Mouse (Mus musculus): Measurements from ENCODE around the gene Ankrd16. TPM values are rescaled to one million over a fixed set of nuclear protein-coding genes. Genes with fewer than 3 reads are reported as not detected.

Gene Ankrd16
- polyA plus RNA-seq, 1 experiment from 2014 or later: 20.4 TPM

DNA sequence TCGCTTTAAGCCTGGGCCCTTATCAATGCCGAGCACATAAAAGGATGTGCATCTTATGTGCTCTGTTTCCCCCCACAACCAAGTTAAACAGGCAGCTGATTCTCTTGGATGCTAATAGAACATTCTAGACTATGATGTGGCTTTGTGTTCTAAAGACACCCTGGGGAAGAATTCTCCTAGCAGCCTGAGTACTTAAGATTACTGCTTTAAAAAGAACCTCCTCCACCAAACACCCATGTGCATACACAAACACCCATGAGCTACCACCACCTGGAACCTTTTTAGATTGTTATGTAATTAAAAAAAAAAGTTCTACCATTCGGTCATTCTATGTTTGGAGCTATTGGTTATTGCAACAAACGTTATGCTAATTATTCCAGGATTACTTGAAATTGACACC lies 5.3 kb upstream of the Ankrd16 start:
- peaks cover under 1% of the 10 kb centered on the region; the same call in 1 of the 2 replicates for H3K36me3 ChIP-seq (ENCODE audit: control insufficient read depth, insufficient read depth, low read length)
- TF ChIP-seq CTCF (IDR thresholded peaks at IDR 0.05; ENCODE audit: low read depth) (no peak), EP300 (optimal IDR thresholded peaks at IDR 0.05) (no peak)
- H3K27me3 ChIP-seq (ENCODE audit: control insufficient read depth, insufficient read depth, low read length): no peaks in the 10 kb centered on the region
- H3K4me3 ChIP-seq (ENCODE audit: low read depth, low read length): no peak overlapping the region
- peaks cover 5% of the 10 kb centered on the region; the same call in 1 of the 2 replicates for H3K4me1 ChIP-seq (replicated peaks; ENCODE audit: control insufficient read depth, insufficient read depth)
- no peak for DNase-seq (ENCODE audit: low spot score)
- H3K9ac ChIP-seq (ENCODE audit: low read length): no peak overlapping the region
- 86% methylated on average over 4 of the region's 4 CpGs for WGBS
- no peak overlapping the region for H3K27ac ChIP-seq (replicated peaks)
- no peak overlapping the region for H3K4me2 ChIP-seq (replicated peaks; ENCODE audit: low read depth)
- no peak for ATAC-seq (ENCODE audit: low FRiP score, low TSS enrichment)
- H3K9me3 ChIP-seq (ENCODE audit: control insufficient read depth, low read length): no peaks in the 10 kb centered on the region

GRCm38 (mm10) chr2:11774426-11774825 lies 3.2 kb upstream of the Ankrd16 start:
- H3K36me3 ChIP-seq (ENCODE audit: control insufficient read depth, insufficient read depth, low read length): no peaks in the 10 kb centered on the region
- no peak overlapping the region for H3K9ac ChIP-seq (ENCODE audit: low read length)
- no peak overlapping the region for H3K4me2 ChIP-seq (replicated peaks; ENCODE audit: low read depth)
- no peaks in the 10 kb centered on the region for H3K9me3 ChIP-seq (ENCODE audit: control insufficient read depth, low read length)
- DNase-seq (ENCODE audit: low spot score) (no peak), ATAC-seq (ENCODE audit: low FRiP score, low TSS enrichment) (no peak)
- H3K4me3 ChIP-seq (ENCODE audit: low read depth, low read length): no peak overlapping the region
- H3K4me1 ChIP-seq (replicated peaks; ENCODE audit: control insufficient read depth, insufficient read depth): peaks cover 8% of the 10 kb centered on the region; the same call in 1 of the 2 replicates
- 92% methylated on average over 10 of the region's 10 CpGs for WGBS
- H3K27ac ChIP-seq (replicated peaks): no peak overlapping the region
- TF ChIP-seq EP300 (optimal IDR thresholded peaks at IDR 0.05) (no peak), CTCF (IDR thresholded peaks at IDR 0.05; ENCODE audit: low read depth) (no peak)
- no peaks in the 10 kb centered on the region for H3K27me3 ChIP-seq (ENCODE audit: control insufficient read depth, insufficient read depth, low read length)

DNA sequence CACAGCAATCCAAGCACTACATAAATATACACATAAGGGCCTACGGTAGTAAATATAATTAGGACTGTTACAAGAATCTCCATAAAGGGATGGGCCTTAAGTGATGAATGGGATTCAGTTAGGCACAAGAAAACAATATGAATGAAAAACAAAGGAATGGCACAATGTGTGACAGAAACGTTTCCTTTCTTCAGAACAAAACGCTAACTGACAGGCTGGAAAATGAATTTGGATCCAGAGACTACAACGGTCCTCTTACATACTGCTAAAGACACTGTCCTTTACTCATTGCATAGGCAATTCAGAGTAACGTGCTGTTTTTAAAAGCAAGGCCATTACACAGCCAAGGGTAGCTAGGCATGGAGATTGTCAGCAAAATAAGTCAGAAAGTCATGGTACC lies 2.6 kb upstream of the Ankrd16 start:
- WGBS: 75% methylated on average over 5 of the region's 5 CpGs
- H3K27ac ChIP-seq (replicated peaks): no peak overlapping the region
- H3K4me2 ChIP-seq (replicated peaks; ENCODE audit: low read depth): no peak overlapping the region
- no peaks in the 10 kb centered on the region for H3K9me3 ChIP-seq (ENCODE audit: control insufficient read depth, low read length)
- H3K9ac ChIP-seq (ENCODE audit: low read length): no peak overlapping the region
- peaks cover 8% of the 10 kb centered on the region; the same call in 1 of the 2 replicates for H3K4me1 ChIP-seq (replicated peaks; ENCODE audit: control insufficient read depth, insufficient read depth)
- H3K27me3 ChIP-seq (ENCODE audit: control insufficient read depth, insufficient read depth, low read length): no peaks in the 10 kb centered on the region
- no peak for ATAC-seq (ENCODE audit: low FRiP score, low TSS enrichment)
- no peak overlapping the region for H3K4me3 ChIP-seq (ENCODE audit: low read depth, low read length)
- no peak for TF ChIP-seq CTCF (IDR thresholded peaks at IDR 0.05; ENCODE audit: low read depth)
- TF ChIP-seq EP300 (optimal IDR thresholded peaks at IDR 0.05): no peak
- no peak for DNase-seq (ENCODE audit: low spot score)
- no peaks in the 10 kb centered on the region for H3K36me3 ChIP-seq (ENCODE audit: control insufficient read depth, insufficient read depth, low read length)

DNA sequence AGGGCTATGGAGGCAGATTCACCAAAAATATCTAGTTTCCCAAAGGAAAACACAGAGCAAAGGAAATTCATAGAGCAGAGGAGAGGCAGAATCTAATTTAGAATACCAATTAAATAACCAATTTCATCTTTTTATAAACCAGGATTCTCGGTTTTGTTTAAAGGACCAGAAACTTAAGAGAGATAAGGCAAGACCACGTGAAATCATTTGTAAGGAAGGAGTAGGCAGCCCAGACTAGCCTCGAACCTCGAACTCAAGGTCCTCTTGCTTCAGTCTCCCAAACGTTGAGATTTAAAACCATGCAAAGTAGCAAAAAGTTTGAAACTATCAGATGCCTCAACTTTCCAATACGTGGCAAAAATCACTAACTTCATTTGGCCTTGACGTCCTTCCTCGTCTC lies 1.3 kb upstream of the Ankrd16 start:
- H3K4me3 ChIP-seq (ENCODE audit: low read depth, low read length): peak overlapping the region; percentile 93
- peaks cover 8% of the 10 kb centered on the region; the same call in 1 of the 2 replicates for H3K4me1 ChIP-seq (replicated peaks; ENCODE audit: control insufficient read depth, insufficient read depth)
- no peaks in the 10 kb centered on the region for H3K27me3 ChIP-seq (ENCODE audit: control insufficient read depth, insufficient read depth, low read length)
- TF ChIP-seq EP300 (optimal IDR thresholded peaks at IDR 0.05): no peak
- TF ChIP-seq CTCF (IDR thresholded peaks at IDR 0.05; ENCODE audit: low read depth): no peak
- DNase-seq (ENCODE audit: low spot score) (no peak), ATAC-seq (ENCODE audit: low FRiP score, low TSS enrichment) (no peak)
- no peaks in the 10 kb centered on the region for H3K36me3 ChIP-seq (ENCODE audit: control insufficient read depth, insufficient read depth, low read length)
- peak overlapping the region; percentile 91 for H3K9ac ChIP-seq (ENCODE audit: low read length)
- no peaks in the 10 kb centered on the region for H3K9me3 ChIP-seq (ENCODE audit: control insufficient read depth, low read length)
- H3K27ac ChIP-seq (replicated peaks): peak overlapping the region; percentile 88; the same call in 1 of the 2 replicates
- H3K4me2 ChIP-seq (replicated peaks; ENCODE audit: low read depth): peak overlapping the region; percentile 74
- WGBS: 46% methylated on average over 8 of the region's 8 CpGs

- ATAC-seq (ENCODE audit: low FRiP score, low TSS enrichment) (peak; percentile 90), DNase-seq (ENCODE audit: low spot score) (peak; percentile 92)
- H3K4me2 ChIP-seq (replicated peaks; ENCODE audit: low read depth): peak overlapping the region; percentile 93
- TF ChIP-seq CTCF (IDR thresholded peaks at IDR 0.05; ENCODE audit: low read depth): peak; percentile 36
- no peak for TF ChIP-seq EP300 (optimal IDR thresholded peaks at IDR 0.05)
- H3K9me3 ChIP-seq (ENCODE audit: control insufficient read depth, low read length): no peaks in the 10 kb centered on the region
- peaks cover 8% of the 10 kb centered on the region; the same call in 1 of the 2 replicates for H3K4me1 ChIP-seq (replicated peaks; ENCODE audit: control insufficient read depth, insufficient read depth)
- peak overlapping the region; percentile 99 for H3K27ac ChIP-seq (replicated peaks)
- H3K9ac ChIP-seq (ENCODE audit: low read length): peak overlapping the region; percentile 76
- peaks cover 3% of the 10 kb centered on the region; the same call in 1 of the 2 replicates for H3K36me3 ChIP-seq (ENCODE audit: control insufficient read depth, insufficient read depth, low read length)
- peak overlapping the region; percentile 93 for H3K4me3 ChIP-seq (ENCODE audit: low read depth, low read length)
- no peaks in the 10 kb centered on the region for H3K27me3 ChIP-seq (ENCODE audit: control insufficient read depth, insufficient read depth, low read length)
- under 1% methylated on average over 43 of the region's 43 CpGs for WGBS
Measured at GRCm38 (mm10) chr2:11778087-11778823, 579 bp downstream of the Ankrd16 start.

- TF ChIP-seq CTCF (IDR thresholded peaks at IDR 0.05; ENCODE audit: low read depth): no peak
- TF ChIP-seq EP300 (optimal IDR thresholded peaks at IDR 0.05): no peak
- Histone ChIP-seq H3K9ac (ENCODE audit: low read length) (no peak overlapping the region), H3K4me3 (ENCODE audit: low read depth, low read length) (no peak overlapping the region), H3K27me3 (ENCODE audit: control insufficient read depth, insufficient read depth, low read length) (no peaks in the 10 kb centered on the region), H3K36me3 (ENCODE audit: control insufficient read depth, insufficient read depth, low read length) (peaks cover 24% of the 10 kb centered on the region), H3K4me1 (replicated peaks; ENCODE audit: control insufficient read depth, insufficient read depth) (peaks cover 1% of the 10 kb centered on the region; the same call in 1 of the 2 replicates), H3K4me2 (replicated peaks; ENCODE audit: low read depth) (no peak overlapping the region), H3K9me3 (ENCODE audit: control insufficient read depth, low read length) (no peaks in the 10 kb centered on the region), H3K27ac (replicated peaks) (no peak overlapping the region)
- DNase-seq (ENCODE audit: low spot score) (no peak), ATAC-seq (ENCODE audit: low FRiP score, low TSS enrichment) (no peak)
- 94% methylated on average over 6 of the region's 6 CpGs for WGBS
Measured at GRCm38 (mm10) chr2:11784159-11784558, 6.5 kb downstream of the Ankrd16 start.

Measured in stomach, postnatal 0 days (tissue).